Mouse (Mus musculus) liver, adult 2 months (tissue): Measurements from ENCODE around the gene Cyp2a5.
"Not testable (repeated sequence)": the region's sequence is repeated elsewhere in the genome, so short reads cannot be mapped to it uniquely, and the experiment has no call there.

ENCODE experiments used
- CTCF ChIP-seq: fragments of 200-500 bp; IDR thresholded peaks from 2 replicates; pipeline ENCODE4 v1.5.1; 2011; ENCODE audit warnings: low read depth, low read length, control low read depth
- POLR2A ChIP-seq: fragments of 200-500 bp; IDR thresholded peaks from 2 replicates; pipeline ENCODE4 v1.6.1; 2011; ENCODE audit warnings: low read length, control low read depth; ENCODE audit not compliant: insufficient read depth; ENCODE audit errors: extremely low read depth

- TF ChIP-seq POLR2A, CTCF: not testable (repeated sequence)
Measured at GRCm38 (mm10) chr7:26831556-26832292, 3.4 kb upstream of the Cyp2a5 start.
